Mouse (Mus musculus): ENCODE measurements around the gene Nme7.

Gene Nme7

DNA sequence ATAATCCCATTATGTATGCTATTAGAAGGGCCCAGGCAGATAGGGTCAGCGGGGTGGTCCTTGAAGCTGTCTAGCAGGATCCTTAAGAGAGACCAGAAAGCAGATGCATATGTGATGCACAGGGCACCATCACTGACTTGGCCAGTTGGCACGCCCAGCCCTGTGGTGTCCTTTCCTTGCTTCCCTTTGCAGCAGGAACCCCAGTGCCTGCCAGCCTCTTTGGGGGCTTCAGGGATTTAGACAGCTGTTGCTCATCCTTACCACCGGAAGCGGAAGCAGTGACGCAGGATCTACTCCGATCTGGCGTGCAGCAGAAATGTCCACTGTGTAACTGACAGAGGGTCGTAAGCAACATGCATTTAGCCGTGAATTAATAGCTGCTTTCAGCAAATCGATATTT, 163.5 kb downstream of the Nme7 start:
- no peak for DNase-seq

DNA sequence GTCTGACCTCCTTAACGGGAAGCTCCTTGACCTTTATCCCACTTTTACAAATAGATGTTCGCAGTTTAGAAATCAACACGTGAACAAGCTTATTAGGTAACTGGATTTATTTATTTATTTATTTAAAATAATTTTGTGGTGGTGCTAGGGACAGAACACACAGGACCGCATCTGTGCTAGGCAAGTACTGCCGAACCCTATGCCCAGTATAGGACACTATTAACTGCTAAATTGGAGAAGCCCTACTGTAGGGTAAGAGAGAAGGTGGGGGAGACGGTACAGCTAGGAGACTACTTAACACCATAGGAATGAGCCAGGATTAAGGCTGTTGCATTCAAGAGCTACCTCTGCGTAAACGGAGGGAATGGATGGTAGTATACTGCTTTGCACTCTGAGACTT, 164.4 kb downstream of the Nme7 start:
- DNase-seq, result no peak

DNA sequence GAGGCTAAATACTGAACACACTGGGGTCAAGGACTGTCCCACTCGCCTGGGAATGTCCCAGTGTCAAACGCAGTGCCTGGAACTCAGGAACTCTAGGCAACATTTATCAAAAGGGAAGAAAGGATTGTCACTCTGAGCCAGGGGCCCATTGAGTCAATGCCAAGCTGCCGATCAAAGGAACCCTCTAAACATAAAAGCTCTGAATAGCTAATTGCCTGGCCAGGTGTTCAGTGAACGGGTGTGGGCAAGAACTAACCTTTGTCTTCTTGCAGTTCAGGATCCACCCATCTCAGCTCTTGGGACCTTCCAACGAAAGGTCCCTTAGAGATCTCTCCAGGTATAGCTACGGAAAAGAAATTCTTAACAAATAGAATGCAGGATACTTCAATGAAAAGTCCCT, 167.1 kb downstream of the Nme7 start:
- no peak for DNase-seq

DNA sequence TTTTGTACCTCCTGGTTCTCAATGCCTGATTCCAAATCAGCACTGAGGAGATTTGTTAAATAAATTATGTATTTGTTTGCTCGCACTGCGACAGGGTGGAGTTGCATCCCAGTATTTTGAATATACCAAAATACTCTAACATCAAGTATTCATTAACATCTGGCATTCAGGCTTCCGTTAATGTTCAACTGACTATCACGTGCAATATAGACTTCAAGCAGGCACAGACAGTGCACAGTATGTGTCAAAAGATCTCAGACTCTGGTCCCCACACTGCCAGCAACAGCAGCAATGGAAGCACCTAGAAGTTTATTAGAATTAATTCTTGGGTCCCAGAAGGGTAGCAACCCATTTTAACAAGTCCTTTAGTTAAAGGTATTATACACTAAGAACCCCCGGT, 167.7 kb downstream of the Nme7 start:
- DNase-seq, result no peak

DNA sequence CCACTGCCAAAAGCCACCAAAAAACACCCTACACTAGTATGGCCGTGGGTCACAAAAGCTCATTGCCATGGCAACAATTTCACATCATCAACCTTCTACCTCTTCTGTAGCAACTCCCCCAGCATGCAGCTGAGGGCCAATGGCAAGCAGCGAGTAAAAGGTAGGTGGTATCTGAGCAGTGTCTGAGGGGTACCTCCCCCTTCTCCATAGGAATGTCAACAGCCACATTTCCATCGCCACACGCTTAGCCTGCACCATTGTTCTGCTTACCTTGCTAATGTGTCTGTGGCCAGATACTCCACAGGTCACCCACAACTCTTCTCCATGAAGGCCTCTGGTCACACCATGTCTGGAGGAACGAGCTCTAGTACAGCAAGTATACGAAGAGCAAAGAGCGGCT, 169.5 kb downstream of the Nme7 start:
- DNase-seq, result no peak

DNA sequence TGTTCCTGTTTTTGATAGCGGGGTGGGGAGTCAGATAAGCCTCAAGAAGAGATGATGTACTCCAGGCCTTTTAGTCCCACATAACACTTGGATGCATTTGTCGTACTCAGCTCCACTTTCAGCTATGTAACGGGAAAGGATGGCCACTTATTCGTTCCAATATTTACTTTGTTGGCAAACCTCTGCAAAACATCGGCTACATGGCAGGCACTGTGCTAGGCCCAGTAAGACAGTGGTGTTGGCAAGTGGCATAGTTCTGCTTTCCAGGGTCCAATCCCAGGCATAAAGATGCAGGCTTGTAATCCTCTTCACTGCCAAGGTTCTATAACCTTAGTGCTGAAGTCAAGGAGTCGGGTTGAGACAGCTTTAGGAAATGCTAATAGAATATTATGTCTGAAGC, 170.4 kb downstream of the Nme7 start:
- no peak for DNase-seq

DNA sequence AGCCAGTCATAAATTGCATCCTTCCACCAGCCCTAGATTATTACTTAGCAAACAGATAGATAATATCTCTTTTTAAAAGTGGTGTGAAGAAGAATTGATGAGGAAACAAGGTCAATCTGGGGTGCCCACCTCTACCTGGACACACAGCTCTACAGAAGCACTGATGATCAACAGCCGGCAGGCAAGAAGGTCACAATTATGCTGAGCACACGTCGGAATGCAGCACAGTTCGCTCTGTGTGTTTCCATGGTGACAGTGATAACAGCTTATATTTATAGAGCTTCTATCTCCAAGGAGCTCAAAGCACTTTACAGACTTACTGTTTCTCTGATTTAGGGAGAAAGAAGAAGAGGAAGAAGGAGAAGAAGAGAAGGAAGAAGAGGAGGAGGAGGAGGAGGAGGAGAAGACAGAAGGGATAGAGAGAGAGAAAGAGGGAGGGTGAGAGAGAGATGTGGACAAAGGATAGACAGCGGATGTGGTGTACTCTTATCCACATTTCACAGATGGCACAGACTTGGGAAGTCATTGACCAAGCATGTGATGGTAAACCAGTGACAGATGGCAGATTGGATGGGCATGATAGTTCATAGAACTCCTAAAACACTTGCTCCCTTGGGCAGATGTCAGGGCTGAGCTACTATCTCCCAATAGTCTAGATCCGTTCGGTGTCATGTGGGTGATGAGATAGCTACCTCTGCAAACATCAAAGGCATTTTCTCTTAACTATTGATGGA, 171.0 kb downstream of the Nme7 start:
- DNase-seq, result no peak

DNA sequence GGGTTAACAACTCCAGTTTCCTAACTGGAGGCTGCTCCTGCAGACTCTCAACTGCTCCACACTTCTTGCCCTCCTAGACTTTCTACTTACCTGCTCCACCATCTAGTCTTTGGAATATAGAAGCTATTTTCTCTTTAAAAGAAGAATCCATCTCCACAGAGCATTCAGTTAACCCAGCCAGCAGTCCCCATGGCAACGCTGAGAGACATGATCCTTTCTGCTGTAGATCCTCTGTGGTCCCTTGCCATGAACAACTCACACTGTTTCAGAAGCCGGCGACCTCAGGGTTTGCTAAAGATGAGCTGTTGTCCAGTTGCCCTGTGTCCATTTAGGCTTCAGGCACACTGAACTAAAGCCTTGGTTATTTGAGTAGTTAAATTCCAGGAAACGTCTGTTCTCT, 172.0 kb downstream of the Nme7 start:
- DNase-seq, result no peak

DNA sequence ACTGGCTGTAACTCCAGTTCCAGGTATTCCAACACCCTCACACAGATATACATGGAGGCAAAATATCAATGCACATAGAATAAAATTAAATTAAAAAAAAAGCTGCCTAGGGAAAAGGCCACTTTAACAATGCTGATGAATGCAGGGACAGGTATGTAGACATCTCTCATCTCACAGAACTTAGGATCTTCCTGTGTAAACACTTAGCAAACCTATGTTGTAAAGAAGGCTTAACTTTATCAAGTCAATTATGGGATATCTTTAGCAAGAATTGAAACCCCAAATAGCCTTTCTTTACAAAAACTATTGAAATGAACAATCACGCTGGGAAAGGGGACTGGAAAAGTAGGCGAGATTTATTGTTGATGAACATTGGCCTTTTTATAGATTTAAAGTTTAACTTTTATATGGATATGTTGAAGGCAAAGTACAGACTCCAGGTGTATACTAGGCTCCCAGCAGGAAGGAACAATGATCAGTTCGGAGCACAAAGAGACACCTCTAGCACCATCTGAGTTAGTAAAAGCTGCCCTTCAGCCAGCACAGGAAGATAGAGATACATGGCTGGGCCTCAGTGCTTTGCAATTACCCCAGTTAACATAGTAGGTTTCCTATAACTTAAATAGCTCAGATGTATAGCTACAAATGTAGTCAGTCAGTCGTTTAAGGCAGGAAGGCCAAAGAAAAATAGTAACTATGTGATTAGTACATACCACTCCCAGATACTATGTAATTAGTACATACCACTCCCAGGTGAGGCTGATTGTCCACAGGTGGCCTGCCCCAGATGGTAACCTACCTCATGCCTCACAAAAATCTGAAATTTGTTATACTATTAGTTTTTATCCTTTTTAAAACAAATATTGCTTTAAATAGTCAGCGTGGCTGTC, 177.1 kb downstream of the Nme7 start:
- no peak for DNase-seq

DNA sequence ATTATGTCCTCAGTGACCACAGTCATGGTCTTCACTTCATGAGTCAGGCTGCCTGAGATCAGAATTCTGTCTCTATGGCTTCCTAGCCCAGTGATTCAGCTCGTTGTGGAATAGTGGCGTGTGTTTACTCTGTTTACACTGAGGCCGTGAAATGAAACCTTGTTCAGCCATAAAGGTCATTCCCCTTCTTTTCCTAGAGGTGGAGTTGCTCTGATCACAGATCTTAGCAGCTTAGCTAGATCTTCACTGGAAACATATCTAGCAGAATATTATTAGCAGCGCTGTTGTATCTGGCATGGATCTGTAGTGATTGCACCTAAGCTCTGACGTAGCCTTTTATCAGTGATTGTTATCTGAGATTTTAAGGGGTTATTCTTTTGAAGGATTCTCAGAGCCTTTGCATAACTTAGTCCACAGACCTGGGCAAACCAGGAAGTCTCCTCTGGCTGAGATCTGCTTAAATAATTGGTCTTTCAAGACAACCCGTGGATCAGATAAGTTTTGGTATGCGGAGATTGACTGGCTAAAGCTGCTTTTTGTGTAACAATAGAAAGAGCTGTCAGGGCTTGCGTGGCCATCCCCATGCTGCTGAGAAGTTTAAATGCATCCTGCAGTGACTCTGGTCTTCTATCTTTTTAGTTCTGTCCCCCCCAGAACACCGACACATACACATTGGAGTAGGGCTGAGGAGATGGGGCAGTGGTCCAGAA, 177.9 kb downstream of the Nme7 start:
- DNase-seq, result no peak

DNA sequence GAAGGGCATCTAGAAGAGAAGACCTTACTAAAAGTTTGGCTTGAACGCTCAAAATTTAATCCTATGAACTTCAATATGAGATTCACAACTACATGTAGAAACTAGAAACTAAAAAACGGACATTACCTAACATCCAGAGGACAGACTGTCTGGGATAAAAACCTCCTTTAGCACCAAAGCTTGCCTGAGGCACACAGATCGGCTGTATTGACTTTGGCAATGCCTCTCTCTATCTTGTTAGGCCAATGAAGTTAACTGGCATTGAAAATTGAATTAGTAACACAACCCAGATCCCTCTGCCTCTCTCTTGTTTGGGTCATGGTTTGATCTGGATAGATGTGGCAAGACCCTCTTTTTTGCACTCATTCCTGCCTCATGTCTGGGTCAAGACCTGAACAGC, 178.9 kb downstream of the Nme7 start:
- no peak for DNase-seq

DNA sequence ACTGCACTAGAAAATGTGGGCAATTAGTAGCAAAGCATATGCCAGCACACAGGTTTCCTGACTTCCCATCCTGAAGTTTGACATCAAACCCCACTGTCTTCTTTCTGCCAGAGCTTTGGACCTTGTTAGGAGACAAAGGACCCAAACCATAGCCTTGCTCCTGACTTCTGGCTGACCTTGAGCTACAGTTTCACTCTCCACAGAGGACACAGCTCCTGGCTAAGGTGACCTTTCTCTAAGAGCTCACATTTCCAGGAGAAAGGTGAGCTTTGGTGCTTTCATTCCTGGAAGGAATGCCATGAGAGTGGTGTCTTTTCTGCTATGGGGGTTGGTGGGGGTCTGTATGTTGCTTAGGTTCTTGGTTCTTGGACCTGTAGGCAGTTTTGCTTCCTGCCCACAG, 179.8 kb downstream of the Nme7 start:
- no peak for DNase-seq

Measured in cerebellum, adult 18-20 months (tissue).